Mouse (Mus musculus) forebrain, embryonic 12.5 days (tissue): Measurements from ENCODE around the gene Slc2a10. TPM values are rescaled to one million over a fixed set of nuclear protein-coding genes. Genes with fewer than 3 reads are reported as not detected.
"Not testable (repeated sequence)": the region's sequence is repeated elsewhere in the genome, so short reads cannot be mapped to it uniquely, and the experiment has no call there.

ENCODE experiments used
- ATAC-seq: fragments of 200-750 bp; cut with Nextera tagmentation; 2 replicates; pipeline ENCODE4 v1.8.0; 2017; ENCODE audit warnings: moderate TSS enrichment; ENCODE audit not compliant: low FRiP score
- H3K27ac ChIP-seq: fragments of 300-500 bp; sonication (generic); 2 replicates; pipeline ENCODE4 v1.5.1; 2016; ENCODE audit warnings: mild to moderate bottlenecking
- H3K27me3 ChIP-seq: fragments of 300-500 bp; sonication (generic); 2 replicates; pipeline ENCODE4 v1.6.1; 2016; ENCODE audit warnings: mild to moderate bottlenecking
- H3K36me3 ChIP-seq: fragments of 300-500 bp; sonication (generic); replicated peaks from 2 replicates; pipeline ENCODE4 v1.6.1; 2016; ENCODE audit warnings: mild to moderate bottlenecking
- H3K4me1 ChIP-seq: fragments of 300-500 bp; sonication (generic); 2 replicates; pipeline ENCODE4 v1.6.1; 2016
- H3K4me2 ChIP-seq: fragments of 300-500 bp; sonication (generic); 2 replicates; pipeline ENCODE4 v1.6.1; 2016; ENCODE audit warnings: mild to moderate bottlenecking, moderate library complexity
- H3K4me3 ChIP-seq: fragments of 300-500 bp; sonication (generic); replicated peaks from 2 replicates; pipeline ENCODE4 v1.5.1; 2016; ENCODE audit warnings: mild to moderate bottlenecking
- H3K9ac ChIP-seq: fragments of 300-500 bp; sonication (generic); 2 replicates; pipeline ENCODE4 v1.6.1; 2016; ENCODE audit warnings: mild to moderate bottlenecking
- H3K9me3 ChIP-seq: fragments of 300-500 bp; sonication (generic); 2 replicates; pipeline ENCODE4 v1.6.1; 2016
- WGBS: fragments of 180-500 bp; shearing (Covaris S2); methylation state at CpG from one replicate; pipeline ENCODE4 v1.1.7; 2016; 5-methylcytosine and 5-hydroxymethylcytosine counted together
- polyA plus RNA-seq: library from polyadenylated mRNA; unstranded; fragments of >200 nt; fragmentation: Nextera tagmentation; extraction: Ambion mirVana; gene quantifications from 2 replicates; pipeline ENCODE4 v1.2.1, GENCODE M21; 2016

Slc2a10 gene
- polyA plus RNA-seq, 1 experiment from 2014 or later = 4.1 TPM

DNA sequence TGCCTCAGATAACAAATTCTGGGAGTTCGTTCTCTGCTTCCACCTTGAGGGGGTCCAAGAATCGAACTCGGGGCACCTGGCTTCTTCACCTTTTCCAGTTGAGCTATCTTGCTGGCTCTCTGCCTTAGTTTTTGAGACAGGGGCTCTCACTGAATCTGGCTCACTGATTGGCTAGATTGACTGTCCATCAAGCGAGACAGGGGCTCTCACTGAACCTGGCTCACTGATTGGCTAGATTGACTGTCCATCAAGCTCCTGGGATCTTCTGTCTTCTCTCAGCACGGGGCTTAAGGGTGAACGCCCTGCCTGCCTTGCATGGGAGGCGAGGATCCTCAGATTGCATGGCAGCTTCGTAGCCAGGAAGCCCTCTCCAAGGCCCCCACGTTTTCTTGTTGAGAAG lies 43.8 kb downstream of the Slc2a10 start:
- 0 out of 2 replicates have a peak, but pooled peaks cover 3% of the 10 kb centered on the region for H3K9me3 ChIP-seq
- no peak for ATAC-seq
- H3K36me3 ChIP-seq = no peaks in the 10 kb centered on the region
- peaks cover 36% of the 10 kb centered on the region for H3K4me1 ChIP-seq
- no peak overlapping the region for H3K9ac ChIP-seq
- 66% methylated on average over 9 of the region's 9 CpGs for WGBS
- no peak overlapping the region for H3K27ac ChIP-seq
- no peak overlapping the region for H3K4me3 ChIP-seq
- H3K4me2 ChIP-seq = no peak overlapping the region
- peaks cover 7% of the 10 kb centered on the region; the same call in 1 of the 2 replicates for H3K27me3 ChIP-seq

DNA sequence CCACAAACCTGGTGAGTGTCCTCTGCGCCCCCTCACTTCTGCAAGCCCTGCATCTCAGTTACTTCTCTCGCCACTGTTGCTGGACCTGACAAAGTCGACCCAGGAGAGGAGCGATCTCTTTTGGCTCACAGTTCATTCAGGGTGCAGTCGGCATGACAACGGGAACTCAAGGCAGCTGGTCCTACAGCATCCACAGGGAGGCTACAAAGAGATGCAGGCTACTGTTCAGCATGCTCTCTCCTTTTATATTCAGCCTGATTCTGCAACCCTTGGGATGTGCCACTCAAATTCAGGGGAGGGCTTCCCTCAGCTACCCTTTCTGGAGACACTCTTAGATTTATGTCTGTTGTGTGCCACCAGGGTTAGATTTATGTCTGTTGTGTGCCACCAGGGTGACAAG lies 45.0 kb downstream of the Slc2a10 start:
- no peak overlapping the region for H3K4me3 ChIP-seq
- H3K27ac ChIP-seq = no peak overlapping the region
- H3K4me1 ChIP-seq = peaks cover 24% of the 10 kb centered on the region
- 0 out of 2 replicates have a peak, but pooled peaks cover 3% of the 10 kb centered on the region for H3K9me3 ChIP-seq
- H3K9ac ChIP-seq = no peak overlapping the region
- ATAC-seq = no peak
- no peak overlapping the region for H3K4me2 ChIP-seq
- peaks cover 7% of the 10 kb centered on the region; the same call in 1 of the 2 replicates for H3K27me3 ChIP-seq
- 53% methylated on average over 6 of the region's 6 CpGs for WGBS
- no peaks in the 10 kb centered on the region for H3K36me3 ChIP-seq

DNA sequence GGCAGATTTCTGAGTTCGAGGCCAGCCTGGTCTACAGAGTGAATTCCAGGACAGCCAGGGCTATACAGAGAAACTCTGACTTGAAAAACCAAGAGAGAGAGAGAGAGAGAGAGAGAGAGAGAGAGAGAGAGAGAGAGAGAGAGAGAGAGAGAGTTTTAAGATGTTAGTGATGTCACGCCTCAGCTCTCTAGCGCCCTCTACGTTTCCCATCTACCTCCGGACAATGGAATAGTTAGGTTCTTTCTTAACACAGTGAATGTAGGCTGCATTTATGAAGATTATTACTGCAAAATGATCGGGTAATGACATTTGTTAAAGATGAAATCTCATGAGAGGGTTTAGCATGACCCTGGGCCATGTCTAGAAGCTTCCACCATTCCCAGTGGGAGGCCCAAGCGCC lies 46.8 kb downstream of the Slc2a10 start:
- ATAC-seq, H3K4me2 ChIP-seq, H3K4me3 ChIP-seq, H3K36me3 ChIP-seq, H3K27ac ChIP-seq, H3K9ac ChIP-seq, H3K27me3 ChIP-seq, H3K9me3 ChIP-seq: not testable (repeated sequence)
- peaks cover 17% of the 10 kb centered on the region for H3K4me1 ChIP-seq
- WGBS = 81% methylated on average over 7 of the region's 7 CpGs

DNA sequence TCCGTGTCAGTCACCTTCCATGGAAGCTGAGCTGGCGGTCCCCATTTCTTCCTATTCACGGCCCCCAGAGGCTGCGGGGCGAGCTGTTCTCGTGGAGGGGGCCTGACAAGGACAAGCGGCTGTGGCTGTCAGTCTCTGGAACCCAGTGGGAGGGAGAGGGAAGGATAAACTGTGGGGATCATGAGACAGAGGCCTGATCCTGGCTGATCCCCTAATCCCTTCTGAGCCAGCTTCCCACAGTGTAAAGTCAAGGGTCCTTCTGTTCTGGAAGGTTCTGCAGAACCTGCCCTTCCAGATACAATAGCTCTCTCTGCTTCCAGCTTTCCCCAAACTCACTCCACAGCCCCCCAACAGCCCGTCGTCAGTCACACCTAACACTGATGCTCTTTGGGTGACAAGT lies 50.5 kb downstream of the Slc2a10 start:
- H3K4me2 ChIP-seq = no peak overlapping the region
- no peaks in the 10 kb centered on the region; the same call in 1 of the 2 replicates for H3K4me1 ChIP-seq
- no peak overlapping the region for H3K4me3 ChIP-seq
- ATAC-seq = no peak
- no peak overlapping the region for H3K27ac ChIP-seq
- peaks cover 10% of the 10 kb centered on the region for H3K27me3 ChIP-seq
- no peak overlapping the region for H3K9ac ChIP-seq
- H3K9me3 ChIP-seq = no peaks in the 10 kb centered on the region
- no peaks in the 10 kb centered on the region for H3K36me3 ChIP-seq
- WGBS = 44% methylated on average over 9 of the region's 9 CpGs

DNA sequence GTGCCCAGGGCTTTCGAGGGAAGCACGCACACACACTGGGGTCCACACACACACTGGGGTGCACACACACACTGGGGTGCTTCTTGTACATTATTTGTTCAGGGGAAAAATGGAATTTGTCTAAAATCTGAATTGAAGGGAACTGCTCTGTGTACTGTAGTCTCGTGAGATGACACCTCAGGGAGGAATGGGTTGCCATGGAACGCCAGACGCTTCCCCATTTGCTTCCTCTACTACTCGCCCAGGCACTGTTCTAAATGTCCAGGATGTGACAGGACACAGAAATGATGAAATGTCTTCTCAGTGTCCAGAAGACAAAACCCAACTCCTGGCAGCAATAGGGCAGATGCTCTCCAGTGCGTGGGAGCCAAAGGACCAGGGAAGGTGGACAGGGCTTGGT lies 53.7 kb downstream of the Slc2a10 start:
- Histone ChIP-seq H3K4me1 (peaks cover 6% of the 10 kb centered on the region), H3K9ac (no peak overlapping the region), H3K27me3 (peaks cover 18% of the 10 kb centered on the region), H3K27ac (no peak overlapping the region), H3K4me3 (no peak overlapping the region), H3K9me3 (no peaks in the 10 kb centered on the region), H3K4me2 (no peak overlapping the region), H3K36me3 (no peaks in the 10 kb centered on the region)
- WGBS = 92% methylated on average over 7 of the region's 7 CpGs
- ATAC-seq = no peak

DNA sequence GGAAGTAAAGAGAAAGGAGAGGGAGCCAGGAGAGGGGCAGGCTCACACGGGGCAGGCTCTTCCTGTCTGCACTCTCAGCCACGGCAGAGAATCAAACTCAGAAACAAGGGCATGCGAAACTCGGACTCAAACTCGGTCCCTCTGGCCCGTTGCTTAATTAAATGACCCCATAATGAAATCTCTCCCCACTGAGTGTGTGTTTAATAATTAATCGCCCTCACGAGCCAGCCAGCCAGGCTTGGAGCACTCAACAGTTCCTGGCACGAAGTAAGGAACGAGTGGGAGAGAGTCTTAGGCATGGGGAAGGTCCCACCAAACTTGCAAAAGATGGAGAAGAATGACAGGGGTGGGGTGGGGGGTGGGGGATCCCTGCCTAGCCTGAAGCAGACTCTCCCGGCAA lies 55.3 kb downstream of the Slc2a10 start:
- WGBS = 64% methylated on average over 11 of the region's 11 CpGs
- no peaks in the 10 kb centered on the region for H3K9me3 ChIP-seq
- H3K36me3 ChIP-seq = no peaks in the 10 kb centered on the region
- H3K4me2 ChIP-seq = no peak overlapping the region
- peaks cover 15% of the 10 kb centered on the region for H3K4me1 ChIP-seq
- H3K27ac ChIP-seq = no peak overlapping the region
- no peak for ATAC-seq
- H3K4me3 ChIP-seq = no peak overlapping the region
- peaks cover 31% of the 10 kb centered on the region for H3K27me3 ChIP-seq
- H3K9ac ChIP-seq = no peak overlapping the region

GRCm38 (mm10) chr2:165559506-165560235 lies 56.1 kb downstream of the Slc2a10 start:
- no peaks in the 10 kb centered on the region for H3K36me3 ChIP-seq
- peaks cover 38% of the 10 kb centered on the region for H3K27me3 ChIP-seq
- H3K4me1 ChIP-seq = peaks cover 23% of the 10 kb centered on the region
- 31% methylated on average over 11 of the region's 11 CpGs for WGBS
- H3K9me3 ChIP-seq = no peaks in the 10 kb centered on the region
- H3K9ac ChIP-seq = no peak overlapping the region
- H3K27ac ChIP-seq = no peak overlapping the region
- ATAC-seq = no peak
- no peak overlapping the region for H3K4me3 ChIP-seq
- H3K4me2 ChIP-seq = no peak overlapping the region

GRCm38 (mm10) chr2:165561861-165562260 lies 58.3 kb downstream of the Slc2a10 start:
- H3K4me1 ChIP-seq = peaks cover 25% of the 10 kb centered on the region
- H3K9ac ChIP-seq = no peak overlapping the region
- no peak overlapping the region for H3K4me3 ChIP-seq
- no peak overlapping the region for H3K27ac ChIP-seq
- peaks cover 43% of the 10 kb centered on the region for H3K27me3 ChIP-seq
- WGBS = 86% methylated on average over 6 of the region's 6 CpGs
- H3K4me2 ChIP-seq = no peak overlapping the region
- H3K9me3 ChIP-seq = no peaks in the 10 kb centered on the region
- no peak for ATAC-seq
- no peaks in the 10 kb centered on the region for H3K36me3 ChIP-seq

DNA sequence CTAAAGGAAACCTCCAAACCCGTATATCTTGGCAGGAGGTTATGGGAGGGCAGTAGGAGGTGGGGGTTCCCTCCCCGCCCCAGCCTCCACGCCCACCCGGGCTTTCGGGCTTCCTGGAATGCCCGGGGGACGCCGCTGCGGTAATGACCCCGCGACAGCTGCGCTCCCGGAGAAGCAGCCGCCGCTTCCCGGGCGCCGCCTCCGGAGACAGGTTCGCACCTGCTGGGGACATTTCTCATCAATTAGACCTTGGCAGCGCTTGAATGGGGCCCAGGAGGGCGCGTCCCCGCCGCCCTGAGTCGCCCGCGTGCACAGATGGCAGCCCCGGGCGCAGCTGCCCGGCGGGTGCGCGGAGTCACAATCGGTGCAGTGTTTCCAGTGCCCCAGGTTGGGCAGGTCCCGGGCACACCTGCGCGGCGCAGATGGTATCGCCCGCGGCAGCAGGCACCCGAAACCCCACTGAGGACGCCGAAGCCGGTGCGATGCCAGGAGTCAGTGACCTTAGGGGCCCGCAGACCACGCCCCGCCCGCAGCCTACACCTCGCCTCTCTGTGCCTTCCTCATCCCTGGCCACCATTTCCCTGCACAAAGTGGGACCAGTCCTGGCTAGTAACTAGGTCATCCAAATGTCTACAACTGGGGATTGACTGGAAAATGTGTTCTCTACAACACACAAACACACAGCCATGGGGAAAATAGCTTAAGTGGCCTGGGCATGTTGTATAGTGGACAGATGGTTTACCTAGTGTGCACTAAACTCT lies 59.9 kb downstream of the Slc2a10 start:
- Histone ChIP-seq H3K4me1 (peaks cover 25% of the 10 kb centered on the region), H3K4me3 (peak overlapping the region; percentile 41), H3K27ac (peak overlapping the region; percentile 32; the same call in 1 of the 2 replicates), H3K4me2 (peak overlapping the region; percentile 85), H3K9ac (peak overlapping the region; percentile 25; the same call in 1 of the 2 replicates), H3K36me3 (no peaks in the 10 kb centered on the region), H3K27me3 (peaks cover 34% of the 10 kb centered on the region), H3K9me3 (no peaks in the 10 kb centered on the region)
- 1% methylated on average over 52 of the region's 52 CpGs for WGBS
- peak; percentile 72 for ATAC-seq

DNA sequence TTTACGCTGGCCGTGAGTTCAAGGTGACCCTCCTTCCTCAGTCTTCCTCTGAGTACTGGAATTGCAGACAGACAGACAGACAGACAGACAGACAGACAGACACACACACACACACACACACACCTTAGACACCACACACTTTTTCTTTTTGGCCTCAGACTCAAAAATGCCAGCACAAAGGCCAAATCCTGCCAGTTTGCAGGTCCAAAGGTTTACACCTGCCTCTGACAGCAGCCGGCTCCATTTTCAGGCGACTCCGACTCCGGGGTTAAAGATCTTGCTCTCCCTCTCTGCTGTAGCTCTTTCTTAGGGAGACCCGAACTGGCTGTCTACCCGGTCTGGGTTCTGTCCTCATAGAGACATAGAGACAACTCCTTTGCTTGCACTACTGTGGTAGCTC lies 60.5 kb downstream of the Slc2a10 start:
- 65% methylated on average over 8 of the region's 8 CpGs for WGBS
- Histone ChIP-seq H3K36me3 (no peaks in the 10 kb centered on the region), H3K4me1 (peaks cover 29% of the 10 kb centered on the region), H3K4me3 (no peak overlapping the region; the same call in 1 of the 2 replicates), H3K27me3 (peaks cover 34% of the 10 kb centered on the region), H3K27ac (no peak overlapping the region), H3K4me2 (no peak overlapping the region), H3K9me3 (no peaks in the 10 kb centered on the region), H3K9ac (no peak overlapping the region)
- no peak for ATAC-seq

DNA sequence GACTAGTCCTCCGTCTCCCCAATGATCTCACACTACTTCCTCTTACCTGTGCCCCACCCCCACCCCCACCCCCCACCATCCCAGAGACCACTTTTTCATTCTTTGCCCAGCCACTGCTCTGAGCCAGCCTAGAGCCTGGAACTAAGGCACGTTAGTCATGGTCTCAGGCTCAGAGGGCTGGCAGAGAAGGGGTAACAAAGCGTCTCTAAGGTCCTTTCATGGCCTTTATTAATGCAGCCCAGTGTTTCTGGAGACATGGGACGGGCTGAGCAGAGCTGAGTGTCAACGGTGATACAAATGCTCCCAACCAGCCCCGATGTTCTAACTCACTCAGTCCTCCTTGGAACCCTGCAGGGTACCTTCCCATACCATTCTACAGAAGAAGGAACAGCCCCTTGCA lies 61.0 kb downstream of the Slc2a10 start:
- WGBS = 16% methylated on average over 6 of the region's 6 CpGs
- no peak overlapping the region for H3K27ac ChIP-seq
- no peak overlapping the region for H3K9ac ChIP-seq
- no peak overlapping the region for H3K4me2 ChIP-seq
- H3K4me3 ChIP-seq = no peak overlapping the region
- ATAC-seq = no peak
- peaks cover 34% of the 10 kb centered on the region for H3K27me3 ChIP-seq
- H3K4me1 ChIP-seq = peaks cover 31% of the 10 kb centered on the region
- H3K9me3 ChIP-seq = no peaks in the 10 kb centered on the region
- no peaks in the 10 kb centered on the region for H3K36me3 ChIP-seq

- no peaks in the 10 kb centered on the region for H3K9me3 ChIP-seq
- peaks cover 28% of the 10 kb centered on the region for H3K27me3 ChIP-seq
- H3K4me2 ChIP-seq = no peak overlapping the region
- H3K9ac ChIP-seq = no peak overlapping the region
- WGBS = 84% methylated on average over 6 of the region's 6 CpGs
- no peaks in the 10 kb centered on the region for H3K36me3 ChIP-seq
- no peak overlapping the region for H3K27ac ChIP-seq
- H3K4me3 ChIP-seq = no peak overlapping the region
- no peak for ATAC-seq
- H3K4me1 ChIP-seq = peaks cover 25% of the 10 kb centered on the region
These were observed 63.3 kb downstream of the Slc2a10 start for GRCm38 (mm10) chr2:165566898-165567297.
